Mouse (Mus musculus) layer of hippocampus, adult 2 months (tissue): ENCODE measurements at regions not wholly inside any gene's neighbourhood (a gene's known extent, or its start where the extent isn't known, plus 50 kb on each side); places are given as distances from the start of the nearest gene placed in this dataset.

Source experiments
- DNase-seq, 2 experiments: peaks; one replicate each; pipeline ENCODE4 v3.0.0; 2022; ENCODE audit warnings: low spot score in 2 of 2
- H3K27ac ChIP-seq: fragments of 200-600 bp; 2 replicates; pipeline ENCODE4 v1.8.1; 2022
- H3K4me3 ChIP-seq: fragments of 200-600 bp; 2 replicates; pipeline ENCODE4 v1.8.1; 2022; ENCODE audit warnings: mild to moderate bottlenecking
- CTCF ChIP-seq: fragments of 200-600 bp; conservative IDR thresholded peaks from 2 replicates; pipeline ENCODE4 v1.8.1; 2022; ENCODE audit warnings: antibody characterized with exemption, mild to moderate bottlenecking, moderate library complexity

- no peak for TF ChIP-seq CTCF
- no peak for DNase-seq
- no peak overlapping the region for H3K4me3 ChIP-seq
- H3K27ac ChIP-seq: no peak overlapping the region
Measured at GRCm38 (mm10) chr4:47971861-47972260, 73.1 kb upstream of the Nr4a3 start.

DNA sequence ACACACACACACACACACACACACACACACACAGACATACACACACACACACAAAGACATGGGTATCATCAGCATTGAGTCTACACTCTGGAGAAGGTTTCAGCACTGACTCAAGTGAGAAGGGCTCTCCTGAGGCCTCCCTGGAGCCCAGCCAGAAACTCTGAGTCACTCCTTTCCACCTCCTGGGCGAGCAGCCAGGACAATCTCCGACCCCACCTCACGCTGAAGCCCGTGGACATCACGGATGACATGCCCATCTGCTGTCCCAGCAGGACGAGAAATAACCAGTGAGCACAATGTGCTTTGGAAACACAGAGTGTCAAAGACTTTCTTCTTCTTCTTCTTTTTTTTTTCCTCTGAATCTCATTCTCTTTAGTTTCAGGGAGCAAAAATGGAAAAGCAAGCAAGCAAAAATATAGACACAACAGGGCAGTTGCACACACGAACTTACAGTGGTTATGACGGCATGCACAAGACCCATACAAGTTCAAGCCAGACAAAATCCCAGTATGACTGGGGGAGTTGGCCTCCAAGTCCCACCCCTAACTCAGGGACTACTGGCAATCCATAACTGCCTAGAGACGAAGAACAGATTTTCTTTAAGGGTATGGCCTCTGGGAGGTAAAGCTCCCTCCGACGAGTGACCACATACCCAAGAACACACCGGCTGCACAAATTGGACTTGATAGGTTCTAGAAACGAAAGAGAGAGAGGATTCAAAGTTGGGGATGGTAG lies 65.2 kb upstream of the Nr4a3 start:
- H3K4me3 ChIP-seq: no peak overlapping the region
- H3K27ac ChIP-seq: no peak overlapping the region
- TF ChIP-seq CTCF: no peak
- DNase-seq: no peak
